Mouse (Mus musculus): ENCODE measurements around the gene Hist2h2ab. TPM values are rescaled to one million over a fixed set of nuclear protein-coding genes. Genes with fewer than 3 reads are reported as not detected.

Hist2h2ab gene
- total and polyA plus RNA-seq, 3 experiments: 0.72 to 234 TPM; not detected in 1

- TF ChIP-seq TCF12 (IDR thresholded peaks at IDR 0.05; ENCODE audit: low read depth, low read length): no peak
- 0 out of 2 replicates have a peak, but pooled peaks have one; percentile 8 for TF ChIP-seq NRF1 (IDR thresholded peaks at IDR 0.05; ENCODE audit: insufficient read depth, low read depth, low read length, poor library complexity, severe bottlenecking)
- TF ChIP-seq ELF1 (IDR thresholded peaks at IDR 0.05; ENCODE audit: low read depth, low read length): no peak
These were observed 38.8 kb upstream of the Hist2h2ab start, which contains the start of gene Sv2a (continued) for GRCm38 (mm10) chr3:96180727-96181477.

DNA sequence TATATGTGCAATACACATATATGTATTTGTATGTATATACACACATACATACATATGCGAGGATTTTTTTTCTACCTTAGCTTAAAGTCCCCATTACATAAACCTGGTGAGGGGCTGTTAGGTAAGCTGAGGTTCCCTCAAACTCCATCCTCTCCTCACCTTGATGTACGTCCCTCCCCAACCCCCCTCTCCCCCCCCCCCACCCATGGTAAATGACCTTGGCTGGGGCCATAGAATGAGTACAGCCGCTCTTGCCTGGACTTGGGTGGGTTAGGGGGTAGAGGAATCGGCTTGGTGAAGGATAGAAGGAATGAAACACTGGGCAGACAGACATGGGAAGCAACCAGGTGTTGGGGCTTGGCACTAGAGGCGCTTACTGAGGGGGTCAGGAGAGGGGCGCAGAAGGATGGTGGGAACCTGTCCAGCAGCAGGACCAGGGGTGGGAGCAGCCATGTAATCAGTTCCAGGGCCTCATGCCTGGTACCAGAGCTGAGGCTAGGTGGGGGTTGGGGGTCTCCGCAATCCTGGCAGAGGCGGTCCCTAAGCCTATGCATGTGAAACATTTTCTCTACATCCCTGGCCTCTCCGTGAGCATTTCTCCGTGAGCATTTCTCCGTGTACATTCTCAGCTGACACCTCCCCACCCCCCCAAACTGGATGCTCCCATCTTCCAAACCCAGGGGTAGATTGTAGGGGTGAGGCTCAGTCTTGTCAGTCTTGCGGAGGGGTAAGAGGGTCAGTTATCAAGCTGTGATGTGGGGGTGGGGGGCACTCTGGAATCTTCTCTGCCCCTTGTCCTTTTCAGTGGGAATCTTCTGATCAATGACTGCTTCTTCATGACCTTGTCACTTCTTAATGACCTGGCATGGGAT is 37.9 kb upstream of the Hist2h2ab start:
- H3K4me3 ChIP-seq (ENCODE audit: control insufficient read depth in 1 of 2, insufficient read depth in 1 of 2, low read depth in 2 of 2, low read length in 2 of 2): peak overlapping the region in 1 of 2 experiments; percentile 75; a peak in 2 of 4 replicates
- no peak overlapping the region for H3K9ac ChIP-seq (ENCODE audit: control insufficient read depth, low read depth, low read length, poor library complexity, severe bottlenecking)
- H3K4me1 ChIP-seq (ENCODE audit: control insufficient read depth in 1 of 2, insufficient read depth in 2 of 2, low read length in 2 of 2): peaks cover 2 to 4% of the 10 kb centered on the region in 2 experiments
- H3K27me3 ChIP-seq (ENCODE audit: control insufficient read depth in 1 of 2, insufficient read depth in 2 of 2, low read length in 2 of 2): no peaks in the 10 kb centered on the region
- H3K79me2 ChIP-seq (ENCODE audit: control insufficient read depth, insufficient read depth, low read length, poor library complexity): no peaks in the 10 kb centered on the region
- no peak overlapping the region for H3K27ac ChIP-seq (ENCODE audit: control insufficient read depth, low read depth, low read length)
- peaks cover 0 to 7% of the 10 kb centered on the region in 2 experiments; a peak in 2 of 4 replicates for H3K36me3 ChIP-seq (ENCODE audit: control insufficient read depth in 1 of 2, insufficient read depth in 2 of 2, low read length in 2 of 2)
- TF ChIP-seq CTCF (IDR thresholded peaks at IDR 0.05 in 2 of 3, conservative IDR thresholded peaks at IDR 0.05 in 1 of 3; ENCODE audit: control insufficient read depth in 1 of 3, insufficient read depth in 1 of 3, low read depth in 2 of 3, low read length in 3 of 3, poor library complexity in 1 of 3, severe bottlenecking in 1 of 3): no peak
- TF ChIP-seq ETS1 (IDR thresholded peaks at IDR 0.05; ENCODE audit: low read depth, low read length): no peak
- no peak for TF ChIP-seq CHD1 (IDR thresholded peaks at IDR 0.05; ENCODE audit: low read depth, low read length)
- TF ChIP-seq CHD2 (IDR thresholded peaks at IDR 0.05; ENCODE audit: low read length): no peak
- no peak for TF ChIP-seq TCF12 (IDR thresholded peaks at IDR 0.05; ENCODE audit: low read depth, low read length)
- no peak for TF ChIP-seq GATA1 (IDR thresholded peaks at IDR 0.05; ENCODE audit: low read depth, low read length)
- no peak for TF ChIP-seq GABPA (IDR thresholded peaks at IDR 0.05; ENCODE audit: low read depth, low read length)
- TF ChIP-seq MEF2A (IDR thresholded peaks at IDR 0.05; ENCODE audit: extremely low read depth, insufficient replicate concordance, low read depth, low read length, poor library complexity, severe bottlenecking): no peak
- TF ChIP-seq ZMIZ1 (IDR thresholded peaks at IDR 0.05; ENCODE audit: low read depth, low read length): no peak
- no peak for TF ChIP-seq USF2 (IDR thresholded peaks at IDR 0.05; ENCODE audit: borderline replicate concordance in 1 of 2, insufficient read depth in 1 of 2, low read depth in 1 of 2, low read length in 2 of 2)
- TF ChIP-seq RCOR1 (IDR thresholded peaks at IDR 0.05; ENCODE audit: low read depth, low read length): no peak
- no peak for TF ChIP-seq TAL1 (IDR thresholded peaks at IDR 0.05; ENCODE audit: low read length)
- no peak for TF ChIP-seq ZC3H11A (IDR thresholded peaks at IDR 0.05; ENCODE audit: low read depth, low read length)
- TF ChIP-seq HCFC1 (IDR thresholded peaks at IDR 0.05; ENCODE audit: low read depth, low read length): no peak
- TF ChIP-seq TBP (IDR thresholded peaks at IDR 0.05; ENCODE audit: low read depth, low read length): no peak
- TF ChIP-seq SMC3 (IDR thresholded peaks at IDR 0.05; ENCODE audit: low read depth, low read length): no peak
- TF ChIP-seq JUND (IDR thresholded peaks at IDR 0.05; ENCODE audit: low read depth, low read length): no peak
- no peak for TF ChIP-seq MAZ (IDR thresholded peaks at IDR 0.05; ENCODE audit: low read depth, low read length)
- no peaks in the 10 kb centered on the region for H3K9me3 ChIP-seq (replicated peaks; ENCODE audit: insufficient read depth, low read length)
- DNase-seq (ENCODE audit: low read depth, low spot score): no peak

All from MEL (cell line).